Mouse (Mus musculus): ENCODE data around the gene Poln. TPM values are rescaled to one million over a fixed set of nuclear protein-coding genes. Genes with fewer than 3 reads are reported as not detected.

Poln gene
- total RNA-seq, 2 experiments from 2014 or later: 0.98 to 2.0 TPM

- DNase-seq: no peak
- intact Hi-C loops (cut with DNase I): no loop called here
These were observed 19.6 kb upstream of the Poln start for GRCm38 (mm10) chr5:34188856-34189255.

GRCm38 (mm10) chr5:34187601-34188316 is 18.5 kb upstream of the Poln start, which contains the start of gene Mxd4:
Gene Mxd4 (minus strand): TSS chr5:34187720.
- peak; percentile 99 for DNase-seq

DNA sequence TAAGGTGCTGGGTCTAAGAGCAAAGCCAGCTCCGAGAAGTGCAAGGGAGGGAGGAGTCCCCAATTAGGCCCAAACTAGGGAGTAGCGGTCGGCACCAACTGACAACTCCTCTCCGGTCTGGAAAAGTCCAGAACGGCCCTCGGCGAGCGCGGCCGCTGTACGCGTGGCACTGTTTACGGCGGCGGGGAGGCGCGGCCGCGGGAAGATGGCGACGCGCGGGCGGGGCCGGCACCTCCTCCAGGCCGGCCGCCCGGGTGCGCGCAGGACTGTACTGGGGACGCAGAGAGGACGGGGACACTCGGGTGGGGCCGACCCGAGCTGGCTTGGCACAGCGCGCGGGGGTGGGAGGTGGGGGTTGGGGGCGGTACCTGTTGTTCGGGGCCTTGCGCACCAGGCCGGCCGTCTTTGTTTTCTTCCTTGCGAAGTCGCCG is 17.7 kb upstream of the Poln start:
- peak; percentile 73 to 81 for DNase-seq
- intact Hi-C loops (cut with DNase I): loop anchor here (2.0 kb wide), 1 partner anchor 16 kb away; no protein-coding TSS in a partner anchor

More at GRCm38 (mm10) chr5:34187601-34188316, 18.5 kb upstream of the Poln start, which contains the start of gene Mxd4:
- intact Hi-C loops (cut with DNase I): loop anchor here (2.0 kb wide), 1 partner anchor 17 kb away; no protein-coding TSS in a partner anchor

DNA sequence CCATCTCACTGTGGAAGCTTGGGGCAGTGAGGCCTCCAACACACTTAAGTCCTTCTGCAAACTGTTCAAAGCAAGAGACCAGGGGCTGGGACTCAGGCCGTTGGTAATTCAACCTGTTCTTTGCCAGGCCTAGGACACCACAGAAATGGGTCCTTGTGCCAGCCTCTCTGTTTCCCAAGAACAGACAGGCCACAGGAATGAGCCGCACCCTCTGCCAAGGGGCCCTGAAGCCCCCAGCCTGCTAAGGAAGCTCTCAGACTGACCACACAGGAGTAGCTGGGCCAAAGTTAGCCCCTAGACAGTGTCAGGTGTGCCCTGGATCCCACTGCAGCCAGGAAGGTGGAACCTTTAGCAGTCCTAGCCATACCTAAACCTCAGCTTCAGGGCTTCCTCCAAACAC is 17.1 kb upstream of the Poln start:
- intact Hi-C loops (cut with DNase I): loop anchor here (2.0 kb wide), 1 partner anchor 16 kb away; no protein-coding TSS in a partner anchor
- peak in 1 of 2 experiments; percentile 19 for DNase-seq

DNA sequence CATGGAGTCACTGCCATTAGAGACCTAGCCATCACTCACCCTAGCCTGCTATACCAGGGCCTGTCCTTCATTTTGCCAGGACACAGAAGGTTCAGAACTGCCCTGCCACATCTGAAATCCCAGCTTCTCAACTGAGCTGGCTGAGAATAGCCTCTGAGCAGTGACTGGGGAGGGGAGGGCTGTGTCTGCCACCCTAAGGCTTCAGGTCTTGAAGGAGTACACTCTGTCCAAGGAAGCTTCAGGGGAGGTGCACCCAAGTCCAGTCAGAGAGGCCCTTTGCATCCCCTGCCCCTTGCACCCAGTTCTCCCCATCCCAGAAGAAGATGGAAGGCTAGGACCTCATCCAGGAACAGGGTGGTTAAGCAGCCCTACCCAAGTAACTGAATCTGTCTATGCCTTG is 16.5 kb upstream of the Poln start:
- intact Hi-C loops (cut with DNase I): loop anchor here (2.0 kb wide), 1 partner anchor 15 kb away; no protein-coding TSS in a partner anchor
- no peak for DNase-seq

DNA sequence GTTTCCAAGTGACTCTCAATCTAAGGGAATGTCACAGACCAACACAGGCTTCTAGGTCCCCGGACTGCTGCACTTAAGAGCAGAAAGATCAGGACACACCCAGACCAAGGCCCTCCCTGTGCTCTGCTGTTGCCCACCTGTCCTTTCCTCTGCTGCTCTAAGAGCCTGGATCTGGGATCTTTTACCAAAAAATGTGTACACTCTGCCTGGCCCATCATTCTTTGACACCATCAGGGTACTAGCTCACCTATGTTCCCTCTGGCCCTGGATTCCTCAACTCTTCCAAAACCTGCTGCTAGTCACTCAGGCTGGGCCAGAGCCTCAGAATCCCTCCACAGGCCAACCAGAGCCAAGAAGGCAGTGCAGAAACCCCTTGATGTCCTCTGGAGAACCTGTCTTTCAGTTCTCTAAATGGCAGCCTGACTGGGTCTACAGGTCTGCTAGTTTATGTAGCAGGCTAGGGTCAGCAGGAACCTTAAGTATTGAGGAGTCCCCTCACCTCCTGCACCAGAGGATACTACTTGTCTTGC is 15.9 kb upstream of the Poln start:
- intact Hi-C loops (cut with DNase I): no loop called here
- peak in 1 of 2 experiments; percentile 2 for DNase-seq

GRCm38 (mm10) chr5:34183976-34184375 is 14.7 kb upstream of the Poln start:
- DNase-seq: peak; percentile 2 to 3
- intact Hi-C loops (cut with DNase I): no loop called here

- DNase-seq: peak; percentile 71 to 80
- intact Hi-C loops (cut with DNase I): no loop called here
These were observed 14.1 kb upstream of the Poln start for GRCm38 (mm10) chr5:34183156-34183880.

DNA sequence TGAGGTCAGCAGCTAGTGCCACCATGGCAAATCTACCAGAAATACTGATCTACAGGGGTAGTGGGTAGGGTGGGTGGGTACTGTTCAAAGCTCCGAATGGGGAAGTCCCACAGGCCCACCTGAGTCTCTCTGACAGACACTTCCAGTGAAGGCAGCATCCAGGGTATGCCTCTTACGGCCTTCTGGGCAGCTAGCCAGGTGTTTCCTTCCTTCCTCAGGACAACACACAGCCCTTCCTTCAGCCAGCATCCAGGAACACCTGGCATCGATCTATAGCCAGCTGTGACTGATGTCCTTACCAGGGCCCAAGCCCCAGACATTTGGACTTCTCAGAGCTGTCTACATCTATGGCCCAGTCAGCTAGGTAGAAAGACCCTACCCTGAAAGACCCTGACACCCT is 13.2 kb upstream of the Poln start:
- peak; percentile 0 to 65 for DNase-seq
- intact Hi-C loops (cut with DNase I): no loop called here

- intact Hi-C loops (cut with DNase I): no loop called here
- DNase-seq: no peak
These were observed 8.6 kb upstream of the Poln start for GRCm38 (mm10) chr5:34177821-34178220.

DNA sequence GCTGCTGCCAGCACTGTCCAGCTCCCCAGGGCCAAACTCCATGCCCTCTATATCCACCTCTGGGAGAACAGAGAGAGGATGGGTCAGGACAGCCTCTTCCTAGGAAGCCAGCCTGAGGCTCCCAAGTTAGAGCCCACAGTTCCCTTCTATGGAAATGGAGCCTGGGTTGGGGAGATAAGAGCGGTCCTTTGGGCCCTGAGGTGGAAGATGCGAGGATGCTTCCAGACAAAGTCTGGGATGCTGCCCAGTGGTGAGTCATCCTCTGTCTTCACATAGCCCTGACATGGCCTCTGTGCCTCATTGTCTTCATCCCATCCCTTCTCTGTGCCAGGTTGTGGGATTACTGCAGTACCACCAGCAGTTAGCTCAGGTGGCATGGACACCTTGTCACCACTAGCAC is 7.8 kb upstream of the Poln start:
- DNase-seq: no peak
- intact Hi-C loops (cut with DNase I): no loop called here

DNA sequence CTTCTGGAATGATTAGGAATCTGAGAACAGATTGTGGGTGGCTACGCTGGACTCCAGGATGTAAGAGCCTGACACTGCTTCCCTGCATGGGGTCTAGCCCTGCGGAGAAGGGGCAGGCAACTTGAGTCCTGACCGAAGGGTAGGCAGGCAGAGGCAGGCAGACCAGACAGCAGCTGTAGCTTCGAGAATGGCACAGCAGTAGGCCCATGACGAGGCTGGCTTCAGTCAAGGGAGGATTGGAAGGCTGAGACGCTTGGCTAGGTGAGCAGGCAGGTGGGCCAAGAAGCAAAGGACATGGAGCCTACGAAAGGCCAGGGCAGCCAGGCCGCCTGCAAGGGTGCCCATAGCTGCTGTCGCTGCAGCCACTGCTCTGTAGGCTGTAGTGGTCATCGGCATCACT is 7.4 kb upstream of the Poln start:
- no peak for DNase-seq
- intact Hi-C loops (cut with DNase I): no loop called here

- DNase-seq: no peak
- intact Hi-C loops (cut with DNase I): no loop called here
These were observed 6.1 kb upstream of the Poln start for GRCm38 (mm10) chr5:34175403-34175694.

DNA sequence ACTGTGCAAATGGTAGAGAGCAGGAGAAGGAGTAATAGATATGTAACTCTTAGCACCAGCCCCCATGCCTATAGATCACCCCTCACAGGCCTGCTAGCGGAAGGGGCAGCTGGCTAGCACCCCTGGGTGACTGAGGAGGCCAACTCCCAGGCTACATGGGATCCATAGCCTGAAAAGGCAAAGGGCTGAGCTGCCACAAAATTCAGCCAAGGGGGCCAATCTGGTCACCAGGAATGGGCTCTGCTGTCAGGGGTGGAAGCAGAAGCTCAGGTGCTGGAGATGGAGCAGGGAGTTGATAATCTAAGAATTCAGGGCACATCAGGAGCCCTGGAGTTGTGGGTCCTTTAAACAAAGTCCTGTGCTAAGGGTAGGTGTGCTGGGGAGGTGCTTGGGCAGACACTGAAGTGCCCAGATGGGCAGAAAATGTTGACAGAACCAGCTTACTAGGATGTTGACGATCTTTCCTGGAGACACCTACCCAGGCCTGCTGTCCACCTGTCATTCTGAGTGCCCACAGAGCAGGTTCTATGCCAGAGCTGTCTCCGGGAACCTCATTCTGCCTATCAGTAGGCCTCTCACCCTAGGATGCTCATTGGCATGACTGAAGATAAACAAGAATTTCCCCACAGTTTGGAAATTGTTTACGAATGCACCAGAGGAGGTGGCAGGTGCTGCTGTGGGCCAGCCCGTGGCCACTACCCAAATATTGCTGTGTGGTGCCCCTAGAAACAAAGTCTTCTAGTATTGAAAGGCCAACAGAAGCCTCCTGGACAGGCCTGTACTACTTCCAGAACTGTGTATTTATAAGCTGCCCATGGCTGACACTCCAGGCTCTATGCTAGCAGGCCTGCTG is 5.5 kb upstream of the Poln start:
- intact Hi-C loops (cut with DNase I): no loop called here
- no peak for DNase-seq

- no peak for DNase-seq
- intact Hi-C loops (cut with DNase I): no loop called here
These were observed 4.8 kb upstream of the Poln start for GRCm38 (mm10) chr5:34174021-34174420.

GRCm38 (mm10) chr5:34170726-34171125 is 1.5 kb upstream of the Poln start:
- peak in 1 of 2 experiments; percentile 20 for DNase-seq
- intact Hi-C loops (cut with DNase I): loop anchor here (2.0 kb wide), 1 partner anchor 16 kb away; the partner anchor contains the start of gene Mxd4

DNA sequence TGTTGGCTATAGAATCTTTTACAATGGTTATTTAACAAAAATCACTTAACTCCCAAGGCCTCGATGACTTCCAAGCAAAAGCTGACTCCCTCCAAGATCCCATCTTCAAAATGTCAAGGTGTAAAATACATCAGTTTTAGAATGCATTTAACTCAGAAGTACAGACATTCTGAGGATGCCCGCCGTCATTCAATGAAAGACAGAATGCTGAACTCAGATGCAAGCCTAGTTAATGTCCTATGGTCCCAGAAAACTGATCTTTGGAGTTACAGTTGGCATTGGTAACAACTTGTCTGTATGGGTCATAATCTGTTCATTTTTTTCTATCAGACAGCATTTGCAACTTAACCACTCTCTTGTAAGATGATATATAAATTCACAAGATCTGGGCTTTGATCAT is 706 bp upstream of the Poln start:
- no peak for DNase-seq
- intact Hi-C loops (cut with DNase I): loop anchor here (2.0 kb wide), 1 partner anchor 17 kb away; the partner anchor contains the start of gene Mxd4

- intact Hi-C loops (cut with DNase I): no loop called here
- DNase-seq: no peak
These were observed 1.4 kb downstream of the Poln start for GRCm38 (mm10) chr5:34167857-34168256.

DNA sequence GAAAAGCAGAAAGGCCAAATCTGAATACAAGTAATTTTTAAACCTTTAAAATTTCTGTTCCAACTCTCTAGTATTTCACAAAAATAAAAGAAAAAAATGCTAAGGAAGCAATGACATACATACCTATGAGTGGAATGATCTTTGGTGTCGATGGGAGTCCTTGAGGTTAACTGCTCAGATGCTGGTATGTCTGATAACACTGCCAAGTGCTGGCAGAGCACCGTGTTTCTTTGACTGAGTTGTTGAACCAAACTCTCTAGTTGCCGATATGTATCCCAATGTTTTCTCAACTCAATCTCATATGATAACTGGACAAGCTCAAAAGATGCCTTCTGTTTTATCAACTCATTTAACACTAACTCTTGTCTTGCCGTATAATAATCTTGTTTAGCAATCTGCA is 3.5 kb downstream of the Poln start:
- intact Hi-C loops (cut with DNase I): no loop called here
- DNase-seq: no peak

GRCm38 (mm10) chr5:34148476-34148875 is 20.8 kb downstream of the Poln start:
- DNase-seq: no peak
- intact Hi-C loops (cut with DNase I): loop anchor here (5.0 kb wide), 1 partner anchor 44 kb away; no protein-coding TSS in a partner anchor

All from heart, postnatal 14 days (tissue).